7 mouse cellular contexts compared by ENCODE assay signal in the genomic region with DNA sequence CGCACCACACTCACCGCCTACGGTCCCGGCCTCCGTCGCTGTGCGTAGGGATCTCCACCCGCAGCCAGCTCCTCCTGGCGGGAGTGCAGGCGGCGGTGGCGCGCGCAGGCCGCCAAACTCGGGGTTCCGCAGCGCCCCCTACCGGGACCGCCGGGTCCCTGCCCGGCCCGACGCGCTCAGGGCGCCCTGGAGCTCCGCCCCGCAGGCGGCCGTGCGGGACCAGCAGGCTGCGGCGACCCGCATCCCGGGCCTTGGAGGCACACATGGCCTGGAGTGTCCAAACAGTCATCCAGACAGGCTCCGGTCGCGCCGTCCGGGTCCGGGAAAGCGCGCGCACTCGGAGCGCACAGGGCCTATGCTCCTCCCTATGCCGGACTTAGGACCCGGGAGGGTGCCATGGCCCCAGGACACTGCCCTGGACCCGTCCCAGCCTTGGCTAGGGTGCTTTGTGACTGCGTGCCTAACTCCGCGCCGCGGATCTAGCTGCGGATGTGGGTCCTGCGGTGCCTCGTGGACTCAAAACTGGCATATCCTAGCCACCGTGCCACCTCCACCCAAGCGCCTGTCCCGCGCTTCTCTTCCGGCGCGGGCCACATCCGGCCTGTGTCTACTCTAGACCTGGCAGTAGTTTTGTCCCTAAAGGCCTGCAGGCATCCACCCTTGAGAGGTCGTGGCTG. TPM values are rescaled to one million over a fixed set of nuclear protein-coding genes. Genes with fewer than 3 reads are reported as not detected.
A peak's percentile ranks its signal among the peaks of the same experiment; 100 is the strongest.
DNase-seq lines count a peak whose midpoint lies in the region; ATAC-seq and TF ChIP-seq lines count a peak whose summit lies in the region.

No protein-coding gene starts in this region.

- peak; percentile 55; the same call in 1 of the 2 replicates for TF ChIP-seq POLR2A in small intestine, adult 2 months (IDR thresholded peaks at IDR 0.05; ENCODE audit: low read depth, low read length)

- H3K36me3 ChIP-seq in intestine, postnatal 0 days (ENCODE audit: control insufficient read depth, insufficient read depth): no peaks in the 10 kb centered on the region
- H3K36me3 ChIP-seq in limb, embryonic 11.5 days (ENCODE audit: control insufficient read depth, insufficient read depth, low read length): no peaks in the 10 kb centered on the region
- no peaks in the 10 kb centered on the region for H3K36me3 ChIP-seq in midbrain, embryonic 13.5 days
- peaks cover 2% of the 10 kb centered on the region; the same call in 1 of the 2 replicates for H3K36me3 ChIP-seq in small intestine, adult 2 months (ENCODE audit: control insufficient read depth, insufficient read depth, low read length)

- H3K27ac ChIP-seq in intestine, postnatal 0 days (ENCODE audit: low read depth, low read length): peak overlapping the region; percentile 80
- H3K27ac ChIP-seq in limb, embryonic 11.5 days (replicated peaks; ENCODE audit: low read depth, low read length): no peak overlapping the region
- H3K27ac ChIP-seq in midbrain, embryonic 13.5 days: peak overlapping the region; percentile 74
- peak overlapping the region; percentile 59 for H3K27ac ChIP-seq in small intestine, adult 2 months (ENCODE audit: insufficient read depth, low read depth, low read length)

- H3K4me3 ChIP-seq in intestine, postnatal 0 days (ENCODE audit: low read depth, low read length): peak overlapping the region; percentile 74
- peak overlapping the region; percentile 63 for H3K4me3 ChIP-seq in limb, embryonic 11.5 days (ENCODE audit: low read depth, low read length)
- peak overlapping the region; percentile 74 for H3K4me3 ChIP-seq in midbrain, embryonic 13.5 days (replicated peaks)
- peak overlapping the region; percentile 90 for H3K4me3 ChIP-seq in small intestine, adult 2 months (ENCODE audit: low read depth, low read length)

- TF ChIP-seq CTCF in intestine, postnatal 0 days (IDR thresholded peaks at IDR 0.05; ENCODE audit: low read depth): peak; percentile 87
- TF ChIP-seq CTCF in small intestine, adult 2 months (IDR thresholded peaks at IDR 0.05; ENCODE audit: extremely low read depth, insufficient read length, insufficient replicate concordance, low read depth, low read length): peak; percentile 76

- peak; percentile 63 for DNase-seq in adrenal gland, adult 8-10 months
- DNase-seq in embryo, embryonic 11.5 days (ENCODE audit: low read depth, low spot score): peak; percentile 74
- DNase-seq in limb, embryonic 11.5 days (ENCODE audit: low spot score): peak; percentile 91

- H3K4me1 ChIP-seq in intestine, postnatal 0 days (replicated peaks; ENCODE audit: control insufficient read depth, insufficient read depth, low read length): peaks cover 12% of the 10 kb centered on the region; the same call in 1 of the 2 replicates
- peaks cover 16% of the 10 kb centered on the region for H3K4me1 ChIP-seq in limb, embryonic 11.5 days (ENCODE audit: control insufficient read depth, insufficient read depth, low read length)
- peaks cover 86% of the 10 kb centered on the region for H3K4me1 ChIP-seq in midbrain, embryonic 13.5 days (replicated peaks)
- H3K4me1 ChIP-seq in small intestine, adult 2 months (ENCODE audit: control insufficient read depth, insufficient read depth, insufficient read length, low read length): peaks cover 25% of the 10 kb centered on the region; the same call in 1 of the 2 replicates

- ATAC-seq in granulocyte monocyte progenitor cell, adult 5-6 weeks (replicated peaks; ENCODE audit: poor library complexity, severe bottlenecking): peak; percentile 71
- ATAC-seq in intestine, postnatal 0 days: peak; percentile 88
- peak; percentile 82 for ATAC-seq in limb, embryonic 11.5 days (ENCODE audit: insufficient number of reproducible peaks, low FRiP score, low TSS enrichment, low read depth)
- ATAC-seq in midbrain, embryonic 13.5 days: peak; percentile 84

- peak overlapping the region; percentile 84 for H3K9ac ChIP-seq in intestine, postnatal 0 days (ENCODE audit: low read depth, low read length)
- H3K9ac ChIP-seq in limb, embryonic 11.5 days (ENCODE audit: low read length): peak overlapping the region; percentile 74
- peak overlapping the region; percentile 90 for H3K9ac ChIP-seq in midbrain, embryonic 13.5 days (replicated peaks)

- no peaks in the 10 kb centered on the region for H3K27me3 ChIP-seq in intestine, postnatal 0 days (replicated peaks; ENCODE audit: control insufficient read depth, insufficient read depth, low read length)
- H3K27me3 ChIP-seq in limb, embryonic 11.5 days (ENCODE audit: control insufficient read depth, insufficient read depth, low read length): peaks cover 8% of the 10 kb centered on the region; the same call in 1 of the 2 replicates
- peaks cover 6% of the 10 kb centered on the region for H3K27me3 ChIP-seq in midbrain, embryonic 13.5 days
- H3K27me3 ChIP-seq in small intestine, adult 2 months (ENCODE audit: control insufficient read depth, insufficient read depth, low read length): no peaks in the 10 kb centered on the region

- 2% methylated on average over 57 of the region's 66 CpGs for WGBS in intestine, postnatal 0 days
- WGBS in limb, embryonic 11.5 days: 1% methylated on average over 53 of the region's 66 CpGs
- 1% methylated on average over 66 of the region's 66 CpGs for WGBS in midbrain, embryonic 13.5 days
- WGBS in small intestine, adult 2 months: under 1% methylated on average over 66 of the region's 66 CpGs

- peak overlapping the region; percentile 94 for H3K4me2 ChIP-seq in intestine, postnatal 0 days (replicated peaks; ENCODE audit: low read depth)
- peak overlapping the region; percentile 99 for H3K4me2 ChIP-seq in limb, embryonic 11.5 days (ENCODE audit: low read depth, severe bottlenecking)
- peak overlapping the region; percentile 95 for H3K4me2 ChIP-seq in midbrain, embryonic 13.5 days (replicated peaks)

- no peaks in the 10 kb centered on the region for H3K9me3 ChIP-seq in intestine, postnatal 0 days (ENCODE audit: control insufficient read depth)
- no peaks in the 10 kb centered on the region for H3K9me3 ChIP-seq in limb, embryonic 11.5 days (ENCODE audit: control insufficient read depth, low read length)
- no peaks in the 10 kb centered on the region for H3K9me3 ChIP-seq in midbrain, embryonic 13.5 days

RNA-seq across cellular contexts. Expression of gene Pxylp1, which starts 3.0 kb away (rescaled TPM):
- total RNA-seq in adrenal gland, adult 8-10 months (2022): 10 to 100 TPM in 2 of 4 experiments, 1 to 10 TPM in 2; 7.7 to 16.5 (median 12.9) TPM
- 78.2 and 85.4 TPM in 2 replicates for total RNA-seq in granulocyte monocyte progenitor cell, adult 5-6 weeks (2014; fragmentation: Nextera tagmentation)
- 60.4 and 80.7 TPM in 2 replicates for total RNA-seq in granulocyte monocyte progenitor cell, adult 5-6 weeks (2017)
- 22.7 and 24.1 TPM in 2 replicates for polyA plus RNA-seq in intestine, postnatal 0 days (2015; fragmentation: Nextera tagmentation; extraction: Ambion mirVana)
- 15.5 and 15.9 TPM in 2 replicates for polyA plus RNA-seq in limb, embryonic 11.5 days (2014; fragmentation: Nextera tagmentation; extraction: Ambion mirVana)
- polyA plus RNA-seq in midbrain, embryonic 13.5 days (2015; fragmentation: Nextera tagmentation; extraction: Ambion mirVana): 63.6 and 70.7 TPM in 2 replicates
- 5.3 and 11.9 TPM in 2 replicates for polyA plus RNA-seq in small intestine, adult 2 months (2012; rRNA removed)
